Mouse (Mus musculus) adrenal gland, postnatal 36 days (tissue): ENCODE results near the gene Sptan1. TPM values are rescaled to one million over a fixed set of nuclear protein-coding genes. Genes with fewer than 3 reads are reported as not detected.

ENCODE experiments used
- microRNA-seq: library from miRNA; unstranded; fragments of <30 nt; microRNA quantifications from one replicate; pipeline ENCODE4 v1.2.0, GENCODE M21; 2021
- total RNA-seq, 2 experiments: library from RNA; stranded (reverse); gene quantifications; 2 replicates each; pipeline ENCODE4 v1.2.3; 2021

Sptan1 gene
- total RNA-seq, 2 experiments from 2014 or later, result 197 to 273 TPM

Small RNA genes lying within 50 kb of the gene (microRNA-seq; reads per million reads assigned to microRNA genes)
- not detected for gene Mir6997

Other genes starting within 250 kb of the Sptan1 start
- not detected for gene Gm13420, start 213.9 kb upstream of the Sptan1 start, total RNA-seq
- not detected for gene Gm13547, start 206.2 kb upstream of the Sptan1 start, total RNA-seq
- 10 to 100 TPM; 16.9 to 21.7 TPM for gene Coq4, start 178.1 kb upstream of the Sptan1 start, total RNA-seq
- 10 to 100 TPM; 33.3 to 37.7 TPM for gene Trub2, start 177.1 kb upstream of the Sptan1 start, total RNA-seq
- gene Slc27a4, start 162.9 kb upstream of the Sptan1 start, total RNA-seq, result 10 to 100 TPM; 30.4 to 39.2 TPM
- gene Urm1, start 145.5 kb upstream of the Sptan1 start, total RNA-seq, result 10 to 100 TPM; 36.7 to 36.8 TPM
- gene Cercam, start 96.4 kb upstream of the Sptan1 start, total RNA-seq, result 10 to 100 TPM; 11.6 to 15.8 TPM
- gene Odf2, start 76.3 kb upstream of the Sptan1 start, total RNA-seq, result 10 to 100 TPM; 35.4 to 36.0 TPM
- gene Gle1, start 30.1 kb upstream of the Sptan1 start, total RNA-seq, result 10 to 100 TPM; 29.8 to 32.1 TPM
- 10 to 100 TPM; 15.8 to 20.9 TPM for gene Wdr34, start 83.3 kb downstream of the Sptan1 start, total RNA-seq
- gene Set, start 91.8 kb downstream of the Sptan1 start, total RNA-seq, result 100 to 1,000 TPM; 255 to 277 TPM
- 1 to 10 TPM; 5.5 to 6.3 TPM for gene Pkn3, start 112.1 kb downstream of the Sptan1 start, total RNA-seq
- gene Zdhhc12, start 128.1 kb downstream of the Sptan1 start, total RNA-seq, result 10 to 100 TPM; 16.2 to 25.8 TPM
- 10 to 100 TPM; 32.0 to 40.7 TPM for gene Zer1, start 159.0 kb downstream of the Sptan1 start, total RNA-seq
- gene Tbc1d13, start 168.2 kb downstream of the Sptan1 start, total RNA-seq, result 10 to 100 TPM; 49.3 to 56.3 TPM
- gene Endog, start 205.9 kb downstream of the Sptan1 start, total RNA-seq, result 10 to 100 TPM; 33.0 to 44.2 TPM
- 10 to 100 TPM; 22.4 to 26.0 TPM for gene Spout1, start 212.9 kb downstream of the Sptan1 start, total RNA-seq
- 10 to 100 TPM; 20.7 to 28.2 TPM for gene Kyat1, start 240.3 kb downstream of the Sptan1 start, total RNA-seq